Mouse (Mus musculus) telencephalon, adult 2 months (tissue): Measurements from ENCODE around the gene Osbpl11.

Source experiments
- DNase-seq: peaks from one replicate; pipeline ENCODE4 v3.0.0-alpha.2; 2011; ENCODE audit warnings: low read depth, low spot score

Osbpl11 gene

DNA sequence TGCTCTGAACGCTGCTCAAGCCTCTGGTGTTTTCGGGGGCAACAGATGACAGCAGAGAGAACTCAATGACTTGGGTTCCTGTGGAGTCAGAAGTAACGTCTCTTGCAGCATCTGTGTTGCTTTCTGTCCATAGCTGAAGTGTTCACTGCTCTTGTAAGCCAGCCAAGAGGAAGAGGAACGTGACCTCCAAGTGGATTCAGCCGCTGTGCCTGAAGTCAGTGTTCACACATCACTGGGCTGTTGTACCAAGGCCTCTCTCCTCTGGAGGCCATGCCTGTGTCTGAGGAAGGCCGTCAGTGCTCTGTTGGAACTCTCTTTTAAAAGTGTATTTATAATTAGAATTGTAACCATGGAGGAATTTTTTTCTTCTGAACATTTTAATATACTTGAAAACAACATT, 57.2 kb downstream of the Osbpl11 start:
- no peak for DNase-seq

DNA sequence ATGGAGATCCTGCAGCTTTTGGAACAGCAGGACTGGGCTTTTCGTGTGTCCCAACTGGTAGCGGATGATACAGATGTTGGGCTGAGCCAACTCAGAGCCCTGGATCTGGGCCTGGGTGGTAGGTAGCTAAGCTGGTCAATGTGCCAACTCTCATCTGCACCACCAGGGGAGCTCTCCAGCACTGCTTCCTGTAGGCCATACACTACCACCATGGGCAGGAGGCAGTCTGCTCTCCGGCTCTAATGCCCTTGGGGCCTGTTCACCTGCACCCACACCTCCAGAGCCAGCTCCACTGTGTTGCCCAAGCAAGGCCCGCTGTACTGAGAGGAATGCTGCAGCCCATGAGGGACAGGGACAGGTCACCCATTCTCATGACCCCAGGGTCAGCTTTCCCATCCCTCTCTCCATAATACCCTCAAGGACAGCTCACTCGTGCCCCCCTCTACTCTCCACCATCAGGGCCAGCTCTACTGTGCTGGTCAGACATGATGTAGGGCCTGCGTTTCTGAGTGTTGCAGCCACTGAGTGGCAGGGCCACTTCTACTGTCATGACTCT, 59.3 kb downstream of the Osbpl11 start:
- DNase-seq: no peak

DNA sequence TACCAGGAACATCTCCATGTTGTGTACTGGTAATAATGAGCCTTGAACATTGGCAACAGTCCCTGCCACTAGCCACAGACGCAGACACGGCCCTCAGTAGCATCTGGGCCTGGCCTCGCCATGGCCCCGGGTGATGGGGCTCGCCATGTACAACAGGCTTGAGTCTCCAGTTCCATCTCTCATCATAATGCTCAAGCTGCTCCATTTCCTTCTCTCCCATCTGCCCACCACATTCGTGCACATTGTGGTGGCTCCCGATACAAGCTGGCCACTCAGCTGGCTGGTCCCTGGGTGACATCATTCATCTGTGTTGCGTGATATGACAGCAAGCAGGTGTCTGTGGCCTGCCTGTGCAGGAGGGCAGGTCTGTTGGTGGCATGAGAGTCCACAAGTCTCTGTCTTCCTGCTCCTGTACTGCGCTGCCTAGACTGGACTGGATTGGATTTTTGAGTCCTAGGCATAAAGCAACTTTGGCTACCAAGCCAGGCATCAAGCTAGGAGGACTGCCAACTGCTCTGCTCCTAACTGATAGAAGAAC, 60.1 kb downstream of the Osbpl11 start:
- no peak for DNase-seq

DNA sequence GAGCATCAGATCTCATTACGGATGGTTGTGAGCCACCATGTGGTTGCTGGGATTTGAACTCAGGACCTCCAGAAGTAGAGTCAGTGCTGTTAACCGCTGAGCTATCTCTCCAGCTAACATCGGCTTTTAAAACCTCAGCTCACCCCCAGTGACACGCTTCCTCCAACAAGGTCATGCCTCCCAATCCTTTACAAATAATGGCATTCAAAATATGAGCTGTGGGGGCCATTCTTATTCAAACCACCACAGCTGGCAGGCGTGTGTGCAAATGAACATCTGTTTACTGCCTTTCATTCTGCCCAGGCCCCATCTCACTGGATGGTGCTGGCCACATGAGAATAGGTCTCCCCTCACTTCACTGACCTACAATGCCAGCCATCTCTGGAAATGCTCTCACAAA, 61.7 kb downstream of the Osbpl11 start:
- DNase-seq: no peak

DNA sequence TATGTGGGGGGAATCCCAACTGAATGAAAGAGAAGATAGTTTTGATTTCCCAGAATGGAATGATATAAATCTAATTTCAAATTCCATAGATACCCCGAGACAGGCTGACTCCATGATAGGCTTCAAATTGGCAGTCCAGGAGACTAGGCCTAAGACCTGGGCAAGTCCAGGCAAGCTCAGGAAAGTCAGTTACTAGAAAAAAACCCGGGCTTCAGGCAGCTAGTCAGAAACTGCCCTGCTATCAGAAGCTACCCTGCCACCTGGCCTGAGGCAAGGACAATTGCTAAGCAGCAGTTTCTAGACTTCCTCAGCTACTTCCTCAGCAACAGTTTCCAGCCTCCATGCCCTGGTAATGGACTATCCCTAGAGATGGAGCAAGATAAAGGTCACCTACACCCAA, 62.1 kb downstream of the Osbpl11 start:
- DNase-seq: no peak

DNA sequence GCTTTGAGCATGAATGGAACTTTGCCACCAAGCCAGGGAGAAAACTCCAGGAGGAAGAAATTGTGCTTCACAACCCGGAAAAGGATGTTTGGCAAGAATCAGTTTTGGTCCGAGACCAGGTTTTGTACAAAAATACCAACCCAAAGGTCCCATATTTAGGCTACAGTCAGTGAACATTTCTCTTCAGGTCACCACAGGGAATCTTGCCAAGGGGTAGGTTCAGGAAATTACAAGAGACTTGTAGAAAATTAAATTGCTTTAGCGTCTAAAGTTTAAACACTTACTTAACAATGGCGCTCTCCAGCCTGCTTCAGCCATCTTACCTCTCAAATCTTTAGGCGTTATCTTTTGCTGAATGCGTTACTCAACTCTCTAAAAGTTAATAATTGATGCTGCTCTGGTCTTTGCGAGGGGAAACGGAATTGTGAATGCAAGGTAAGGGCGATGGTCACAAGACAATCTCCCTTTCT, 65.8 kb downstream of the Osbpl11 start:
- DNase-seq: no peak

DNA sequence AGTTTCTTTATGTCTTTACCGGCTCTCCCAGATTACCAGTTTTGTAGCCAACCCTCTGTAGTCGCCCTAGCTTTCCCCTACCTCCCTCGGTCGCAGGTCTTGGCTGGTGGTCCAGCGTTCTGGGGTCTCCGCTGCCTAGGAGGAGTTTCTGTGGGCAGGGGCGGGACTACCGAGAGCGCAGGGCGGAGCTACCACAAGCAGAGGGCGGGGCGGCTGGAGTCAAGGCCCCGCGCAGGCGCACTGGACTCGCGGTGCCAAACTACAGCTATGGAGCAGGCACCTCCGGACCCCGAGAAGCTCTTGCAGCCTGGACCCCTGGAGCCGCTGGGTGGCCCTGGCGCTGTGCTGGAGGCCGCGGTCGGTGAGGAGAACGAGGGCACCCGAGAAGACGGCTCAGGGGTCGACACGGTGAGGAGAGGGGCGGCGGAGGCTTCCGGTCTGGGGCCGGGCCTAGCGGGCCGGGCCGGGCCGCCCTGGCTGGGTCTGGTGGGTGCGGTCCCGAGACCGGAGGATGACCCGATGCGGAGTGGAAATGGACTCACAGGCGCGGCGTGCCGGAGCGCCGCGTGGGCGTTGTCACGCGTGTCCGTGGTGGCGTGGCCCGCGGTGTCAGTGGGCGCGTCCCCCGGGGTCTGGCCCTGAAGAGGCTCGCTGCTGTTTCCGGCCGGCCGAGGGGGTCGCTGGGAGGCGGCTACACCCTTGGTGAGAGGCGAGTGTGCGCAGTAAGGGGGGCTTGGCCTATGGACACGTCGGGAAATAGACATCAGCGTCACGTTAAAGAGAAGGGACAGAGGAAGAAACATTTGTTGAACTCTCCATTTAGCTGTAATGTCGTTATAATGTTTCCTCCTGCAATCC, 66.6 kb downstream of the Osbpl11 start, which contains the start of gene Snx4:
Snx4 (plus strand) TSS at position 249 of the 858 bp plus-strand sequence.
- DNase-seq: peak; percentile 77

DNA sequence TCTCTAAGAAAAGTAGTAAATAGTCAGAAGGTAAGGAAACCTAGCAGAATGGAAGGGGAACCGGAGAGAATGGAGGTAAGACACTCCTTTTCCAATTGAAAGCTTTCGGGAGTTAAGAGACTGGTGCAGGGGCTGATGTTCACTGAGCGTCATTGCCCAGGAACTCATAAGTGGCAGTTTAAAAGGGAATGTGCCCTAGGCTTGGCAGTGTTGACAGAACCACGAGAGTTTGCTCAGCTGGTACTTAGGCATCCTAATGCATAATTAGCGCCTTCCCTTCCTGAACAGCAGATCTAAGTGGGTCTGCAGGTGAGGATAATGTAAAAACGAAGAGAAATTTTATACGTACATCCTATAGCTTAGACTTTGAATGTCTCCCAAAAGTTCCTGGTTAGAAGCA, 70.7 kb downstream of the Osbpl11 start:
- no peak for DNase-seq

DNA sequence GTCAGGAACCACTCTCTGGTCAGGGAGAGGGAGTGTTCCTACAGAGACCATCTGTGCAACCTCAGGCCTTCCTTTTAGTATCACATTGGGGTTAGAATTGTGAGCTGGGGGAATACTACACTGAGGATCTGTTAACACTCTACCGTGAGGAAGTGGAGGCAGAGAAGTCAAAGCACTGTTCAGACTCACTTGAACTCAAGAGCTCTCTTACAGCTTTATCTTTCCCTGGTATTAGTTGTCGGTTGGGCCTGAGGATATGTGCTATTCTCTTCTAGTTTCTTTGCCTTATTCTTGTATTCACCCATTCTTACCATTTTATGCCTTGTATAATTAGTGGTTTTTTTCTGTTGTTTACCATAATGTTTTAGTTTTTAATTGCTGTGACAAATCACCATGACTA, 73.7 kb downstream of the Osbpl11 start:
- DNase-seq: no peak

DNA sequence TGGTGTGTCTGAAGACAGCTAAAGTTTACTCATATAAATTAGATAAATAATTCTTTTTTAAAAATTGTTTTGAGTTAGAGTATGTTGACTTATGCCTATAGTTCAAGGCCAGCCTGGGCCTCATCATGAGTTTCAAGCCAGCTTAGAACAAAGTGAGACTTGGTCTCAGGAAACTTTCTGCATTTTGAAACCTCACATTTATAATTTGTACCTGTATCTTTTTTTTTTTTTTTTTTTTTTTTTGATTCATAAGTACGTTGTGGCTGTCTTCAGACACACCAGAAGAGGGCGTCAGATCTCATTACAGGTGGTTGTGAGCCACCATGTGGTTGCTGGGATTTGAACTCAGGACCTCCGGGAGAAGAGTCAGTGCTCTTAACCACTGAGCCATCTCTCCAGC, 75.0 kb downstream of the Osbpl11 start:
- DNase-seq: no peak

DNA sequence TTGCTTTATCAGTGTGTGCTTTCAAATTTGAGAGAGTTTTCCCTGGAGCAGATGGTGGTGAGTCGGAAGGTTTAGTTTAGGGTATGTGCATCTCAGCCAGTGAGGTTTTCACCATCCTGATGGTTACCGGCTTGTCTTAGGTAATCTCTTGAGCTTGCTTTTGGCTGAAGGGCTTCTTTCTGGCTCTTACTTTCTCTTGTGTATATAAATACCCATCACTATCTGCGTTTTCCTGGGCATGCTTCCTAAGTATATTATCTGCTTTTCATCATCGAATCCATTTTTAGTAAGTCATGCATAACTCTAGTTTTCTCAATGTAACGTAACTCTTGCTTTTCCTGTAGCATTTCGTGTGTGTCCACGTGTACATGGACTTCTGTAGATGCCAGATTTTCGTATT, 76.0 kb downstream of the Osbpl11 start:
- no peak for DNase-seq

DNA sequence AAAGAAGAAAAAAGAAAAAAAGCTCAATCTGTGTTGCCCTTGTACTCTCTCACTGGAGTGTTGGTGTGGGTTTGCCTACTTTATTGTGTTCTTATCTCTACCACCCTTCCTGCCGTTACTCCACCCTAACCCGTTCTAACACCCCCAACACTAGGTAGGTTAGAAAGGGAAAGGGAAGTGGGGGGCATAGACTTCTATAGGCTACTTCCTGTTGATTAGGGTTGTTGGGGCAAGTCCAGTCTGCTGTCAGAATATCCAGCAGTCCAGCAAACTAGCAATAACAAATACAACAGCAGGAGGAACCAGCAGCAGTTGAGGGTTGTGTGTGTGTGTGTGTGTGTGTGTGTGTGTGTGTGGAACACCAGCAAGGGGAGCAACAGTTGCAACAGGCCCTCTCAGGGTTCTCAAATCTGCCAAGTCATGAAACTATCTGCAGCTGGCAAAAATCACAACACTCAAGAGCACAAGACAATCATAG, 76.8 kb downstream of the Osbpl11 start:
- DNase-seq: no peak

DNA sequence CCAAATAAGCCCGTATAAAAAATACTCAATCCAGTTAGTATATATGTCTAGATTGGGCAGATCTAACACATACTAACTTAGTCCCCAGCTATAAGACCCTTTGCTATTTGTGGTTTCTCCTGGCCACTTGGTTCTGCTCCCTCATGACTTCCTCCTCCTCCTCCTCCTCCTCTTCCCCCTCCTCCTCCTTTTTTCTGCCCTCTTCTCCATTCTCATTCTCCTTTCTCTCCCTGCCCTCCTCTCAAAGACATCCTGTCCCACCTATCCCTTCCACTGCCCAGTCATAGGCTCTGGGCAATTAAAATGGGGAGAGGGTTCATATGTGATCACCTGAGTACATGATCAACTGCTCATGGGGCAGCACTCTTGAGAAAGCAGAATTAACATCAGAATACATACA, 77.2 kb downstream of the Osbpl11 start:
- DNase-seq: no peak

DNA sequence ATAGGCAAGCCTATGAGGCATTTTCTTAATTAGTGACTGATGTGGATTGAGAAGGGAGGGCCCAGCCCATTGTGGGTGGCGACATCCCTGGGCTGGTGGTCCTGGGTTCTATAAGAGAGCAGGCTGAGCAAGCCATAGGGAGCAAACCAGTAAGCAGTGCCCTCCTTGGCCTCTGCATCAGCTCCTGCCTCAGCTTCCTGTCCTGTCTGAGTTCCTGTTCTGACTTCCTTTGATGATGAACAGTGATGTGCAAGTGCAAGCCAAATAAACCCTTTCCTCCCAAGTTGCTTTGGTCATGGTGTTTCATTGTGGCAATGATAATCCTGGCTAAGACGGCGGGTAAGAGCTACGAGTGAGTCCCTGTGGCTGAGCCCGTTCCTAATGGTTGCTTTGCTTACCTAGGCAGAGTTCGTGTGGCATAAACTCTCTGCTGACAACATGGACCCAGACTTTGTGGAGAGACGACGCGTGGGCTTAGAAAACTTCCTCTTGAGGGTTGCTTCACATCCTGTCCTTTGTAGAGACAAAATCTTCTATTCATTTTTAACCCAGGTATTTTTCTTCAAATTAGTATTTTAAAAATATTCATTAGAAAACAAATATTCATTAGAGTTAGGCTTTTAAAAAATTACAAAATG, 82.9 kb downstream of the Osbpl11 start:
- no peak for DNase-seq

DNA sequence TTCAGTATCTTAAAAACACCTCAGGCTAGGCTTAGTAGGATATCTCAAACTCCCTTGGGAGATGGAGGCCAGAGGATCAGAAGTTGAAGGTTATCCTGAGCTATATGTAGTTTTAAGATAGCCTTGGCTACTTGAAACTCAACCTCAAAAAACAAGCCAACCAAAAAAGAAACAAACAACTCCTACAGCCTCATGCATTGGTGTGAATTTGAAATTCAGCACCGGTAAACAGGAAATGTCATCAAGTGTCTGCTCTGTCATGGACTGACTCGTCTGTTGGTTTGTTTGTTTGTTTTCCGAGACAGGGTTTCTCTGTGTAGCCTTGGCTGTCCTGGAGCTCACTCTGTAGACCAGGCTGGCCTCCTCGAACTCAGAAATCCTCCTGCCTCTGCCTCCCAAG, 87.0 kb downstream of the Osbpl11 start:
- no peak for DNase-seq

DNA sequence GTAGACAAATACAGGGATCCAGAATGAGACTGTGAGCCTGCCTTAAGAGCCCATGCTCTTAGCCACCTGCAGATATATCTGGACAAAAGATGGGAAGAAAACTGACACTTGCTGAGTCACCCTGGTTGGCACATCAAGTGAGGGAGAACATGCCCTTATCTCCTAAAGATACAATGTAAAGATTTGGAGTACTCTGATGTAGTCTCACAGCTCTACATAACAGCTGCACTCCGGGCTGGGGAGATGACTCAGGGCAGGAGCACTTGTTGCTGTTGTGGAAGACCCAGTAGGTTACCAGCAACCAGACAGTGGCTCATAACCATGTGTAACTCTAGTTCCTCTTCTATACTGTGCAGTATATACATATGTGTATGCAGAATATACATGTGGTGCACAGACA, 98.2 kb downstream of the Osbpl11 start:
- no peak for DNase-seq

DNA sequence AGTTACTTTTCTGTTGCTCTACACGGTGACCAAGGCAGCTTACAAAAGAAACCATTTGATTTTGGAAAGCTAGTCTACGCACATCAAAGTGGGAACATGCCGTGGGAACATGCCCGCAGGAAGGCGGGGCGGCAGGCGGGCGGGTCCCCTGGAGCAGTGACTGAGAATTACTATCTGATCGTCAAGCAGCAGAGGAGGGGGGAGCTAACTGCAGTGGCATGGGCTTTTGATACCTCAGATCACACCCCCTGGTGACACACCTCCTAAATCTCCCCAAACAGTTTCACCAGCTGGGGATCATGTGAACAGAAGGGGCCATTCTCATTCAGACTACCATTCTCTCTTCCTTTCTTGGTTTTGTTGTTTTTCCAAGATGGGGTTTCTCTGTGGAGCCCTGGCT, 103.7 kb downstream of the Osbpl11 start:
- no peak for DNase-seq

DNA sequence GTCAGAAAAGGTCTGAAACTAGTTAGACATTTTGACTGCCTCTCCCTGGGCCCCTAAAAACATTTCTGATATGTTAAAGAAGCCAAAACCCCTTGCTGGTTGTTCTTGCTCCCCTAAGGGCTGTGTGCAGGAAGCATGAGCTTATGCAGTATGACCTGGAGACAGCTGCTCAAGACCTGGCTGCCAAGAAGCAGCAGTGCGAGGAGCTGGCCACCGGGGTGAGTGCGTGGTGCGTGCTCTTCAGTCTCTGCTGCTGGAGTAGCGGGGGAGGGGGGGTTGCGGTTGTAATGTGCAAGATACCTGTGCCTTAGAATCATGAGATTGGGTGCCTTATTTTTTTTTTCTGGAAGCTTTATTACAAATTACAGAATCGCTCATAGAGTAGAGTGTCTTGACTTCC, 105.1 kb downstream of the Osbpl11 start:
- no peak for DNase-seq

DNA sequence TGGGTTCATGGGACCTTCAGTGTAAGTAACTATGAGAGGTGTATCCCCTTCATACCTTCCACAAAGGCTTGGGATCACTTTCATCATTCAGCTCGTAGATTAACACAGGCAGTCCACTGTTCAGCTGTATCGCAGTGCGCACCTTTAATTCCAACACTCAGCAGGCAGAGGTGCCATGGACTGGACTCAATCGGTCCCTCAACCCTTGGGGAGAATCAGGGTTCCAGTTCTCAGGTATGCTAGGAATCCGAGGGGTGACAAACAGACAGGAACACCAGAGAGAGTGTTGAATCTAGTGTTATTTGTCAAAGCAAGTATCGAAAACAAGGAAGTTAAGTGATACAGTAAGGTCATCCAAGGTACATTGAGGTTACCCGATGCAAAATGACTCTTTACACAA, 107.4 kb downstream of the Osbpl11 start:
- DNase-seq: no peak
